Mouse (Mus musculus) liver, embryonic 14.5 days (tissue): ENCODE results near the gene Commd8.

Experiments
- CTCF ChIP-seq: IDR thresholded peaks from 2 replicates; pipeline ENCODE4 v1.5.1; 2016; ENCODE audit warnings: antibody characterized with exemption, low read depth, control low read depth
- EP300 ChIP-seq: IDR thresholded peaks from 2 replicates; pipeline ENCODE4 v1.6.1; 2016; ENCODE audit warnings: antibody characterized with exemption, low read depth

DNA sequence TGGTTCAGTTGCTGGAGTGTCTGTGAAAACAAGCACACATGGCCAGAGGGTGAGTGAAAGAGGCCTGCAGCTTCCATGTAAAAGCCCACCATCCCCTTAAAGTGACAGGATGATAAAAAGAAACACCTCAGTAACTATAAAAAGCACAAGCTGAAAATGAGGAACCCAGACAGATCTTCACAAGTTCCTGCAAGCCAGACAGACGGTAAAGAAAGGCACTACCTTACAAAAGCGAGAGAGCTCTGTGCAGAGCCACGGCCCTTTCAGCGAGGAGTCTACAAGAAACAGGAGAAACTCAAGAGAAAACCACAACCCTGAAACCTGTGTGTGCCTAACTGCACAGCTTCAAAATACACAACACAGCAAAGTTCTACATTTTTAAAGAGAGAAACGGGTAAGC, 5.1 kb downstream of the Commd8 start:
- no peak for TF ChIP-seq CTCF
- no peak for TF ChIP-seq EP300
